Comparison of ENCODE assay signal across 7 mouse cellular contexts in the genomic region with DNA sequence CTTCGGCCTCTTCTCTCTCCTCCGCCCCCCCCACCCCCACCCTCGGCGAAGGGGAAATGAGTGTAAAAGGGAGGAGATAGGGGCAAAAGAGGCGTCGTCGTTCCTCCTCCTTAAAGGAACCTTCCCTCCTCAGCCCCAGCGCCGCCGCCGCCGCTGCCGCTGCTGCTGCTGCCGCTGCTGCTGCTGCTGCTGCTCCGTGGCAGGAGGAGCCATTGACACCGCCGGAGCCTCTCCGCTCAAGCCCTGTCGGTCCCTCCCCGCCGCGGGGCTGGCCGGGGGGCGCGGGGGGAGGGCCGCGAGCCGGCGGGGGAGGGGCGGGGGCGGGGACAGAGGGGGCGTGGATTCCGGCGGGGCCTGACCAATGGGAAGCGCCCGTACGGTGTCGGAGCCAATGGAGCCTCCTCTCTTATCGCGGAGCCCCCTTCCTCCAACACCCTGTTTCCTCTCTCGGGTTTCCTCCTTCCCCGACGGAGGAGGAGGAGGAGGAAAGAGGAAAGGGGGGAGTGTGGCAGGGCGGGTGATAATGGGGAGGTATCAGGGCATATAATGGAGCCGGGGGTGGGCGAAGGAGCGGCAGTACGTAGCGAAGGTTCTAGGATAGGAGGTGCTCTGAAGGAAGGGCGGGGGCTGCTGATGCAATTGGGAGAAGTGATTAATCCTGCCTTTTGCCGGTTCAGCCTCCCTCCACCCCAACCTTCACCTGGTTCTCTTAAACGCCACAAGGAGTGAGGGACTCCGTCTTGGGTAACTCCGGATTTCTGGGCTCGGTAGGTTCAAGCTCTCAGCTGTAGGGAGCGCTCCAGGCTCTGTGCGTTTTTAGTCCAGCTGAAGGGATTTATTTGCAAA. TPM values are rescaled to one million over a fixed set of nuclear protein-coding genes. Genes with fewer than 3 reads are reported as not detected.
DNase-seq lines count a peak whose midpoint lies in the region; ATAC-seq lines count a peak whose summit lies in the region.

No protein-coding gene starts in this region.

- DNase-seq in adrenal gland, postnatal 25 days = peak; percentile 91
- peak; percentile 100 for DNase-seq in heart, adult 11 months
- peak; percentile 90 for DNase-seq in kidney, adult 18-20 months
- DNase-seq in limb, embryonic 11.5 days (ENCODE audit: low spot score) = peak; percentile 93
- peak; percentile 95 for DNase-seq in midbrain, embryonic 14.5 days
- peak; percentile 77 to 86 for DNase-seq in spleen, adult 18-20 months

- H3K36me3 ChIP-seq in embryonic facial prominence, embryonic 12.5 days = no peaks in the 10 kb centered on the region
- H3K36me3 ChIP-seq in limb, embryonic 11.5 days (ENCODE audit: control insufficient read depth, insufficient read depth, low read length) = no peaks in the 10 kb centered on the region
- no peaks in the 10 kb centered on the region for H3K36me3 ChIP-seq in midbrain, embryonic 14.5 days (ENCODE audit: control insufficient read depth, insufficient read depth, low read length)

- peak; percentile 98 for ATAC-seq in embryonic facial prominence, embryonic 12.5 days (ENCODE audit: insufficient number of reproducible peaks, insufficient read depth, low FRiP score, low TSS enrichment)
- peak; percentile 97 for ATAC-seq in limb, embryonic 11.5 days (ENCODE audit: insufficient number of reproducible peaks, low FRiP score, low TSS enrichment, low read depth)
- peak; percentile 97 for ATAC-seq in midbrain, embryonic 14.5 days (ENCODE audit: low FRiP score, low TSS enrichment)

- H3K9ac ChIP-seq in embryonic facial prominence, embryonic 12.5 days = peak overlapping the region; percentile 100
- peak overlapping the region; percentile 100 for H3K9ac ChIP-seq in limb, embryonic 11.5 days (ENCODE audit: low read length)
- peak overlapping the region; percentile 100 for H3K9ac ChIP-seq in midbrain, embryonic 14.5 days (replicated peaks; ENCODE audit: low read length)

- no peaks in the 10 kb centered on the region for H3K9me3 ChIP-seq in embryonic facial prominence, embryonic 12.5 days
- no peaks in the 10 kb centered on the region for H3K9me3 ChIP-seq in limb, embryonic 11.5 days (ENCODE audit: control insufficient read depth, low read length)
- no peaks in the 10 kb centered on the region for H3K9me3 ChIP-seq in midbrain, embryonic 14.5 days (ENCODE audit: control insufficient read depth, low read length)

- peak overlapping the region; percentile 98 for H3K4me3 ChIP-seq in embryonic facial prominence, embryonic 12.5 days
- H3K4me3 ChIP-seq in limb, embryonic 11.5 days (ENCODE audit: low read depth, low read length) = peak overlapping the region; percentile 96
- H3K4me3 ChIP-seq in midbrain, embryonic 14.5 days (replicated peaks; ENCODE audit: low read depth, low read length) = peak overlapping the region; percentile 99

- peaks cover 8% of the 10 kb centered on the region for H3K4me1 ChIP-seq in embryonic facial prominence, embryonic 12.5 days
- peaks cover 7% of the 10 kb centered on the region; the same call in 1 of the 2 replicates for H3K4me1 ChIP-seq in limb, embryonic 11.5 days (ENCODE audit: control insufficient read depth, insufficient read depth, low read length)
- peaks cover 14% of the 10 kb centered on the region for H3K4me1 ChIP-seq in midbrain, embryonic 14.5 days (ENCODE audit: control insufficient read depth, insufficient read depth, low read length)

- H3K4me2 ChIP-seq in embryonic facial prominence, embryonic 12.5 days (replicated peaks) = peak overlapping the region; percentile 54
- peak overlapping the region; percentile 33; the same call in 1 of the 2 replicates for H3K4me2 ChIP-seq in limb, embryonic 11.5 days (ENCODE audit: low read depth, severe bottlenecking)
- peak overlapping the region; percentile 62 for H3K4me2 ChIP-seq in midbrain, embryonic 14.5 days (ENCODE audit: low read length)

- H3K27me3 ChIP-seq in embryonic facial prominence, embryonic 12.5 days = no peaks in the 10 kb centered on the region
- no peaks in the 10 kb centered on the region for H3K27me3 ChIP-seq in limb, embryonic 11.5 days (ENCODE audit: control insufficient read depth, insufficient read depth, low read length)
- no peaks in the 10 kb centered on the region for H3K27me3 ChIP-seq in midbrain, embryonic 14.5 days (ENCODE audit: control insufficient read depth, insufficient read depth, low read length)

- 2% methylated on average over 39 of the region's 57 CpGs for WGBS in embryonic facial prominence, embryonic 12.5 days
- WGBS in limb, embryonic 11.5 days = under 1% methylated on average over 46 of the region's 57 CpGs
- under 1% methylated on average over 47 of the region's 57 CpGs for WGBS in midbrain, embryonic 14.5 days

- H3K27ac ChIP-seq in embryonic facial prominence, embryonic 12.5 days = peak overlapping the region; percentile 100
- H3K27ac ChIP-seq in limb, embryonic 11.5 days (replicated peaks; ENCODE audit: low read depth, low read length) = peak overlapping the region; percentile 100
- H3K27ac ChIP-seq in midbrain, embryonic 14.5 days (replicated peaks; ENCODE audit: low read depth, low read length) = peak overlapping the region; percentile 100

RNA-seq across cellular contexts. Expression of gene Fbxo11, which starts 0.9 kb away (rescaled TPM):
- 58.9 and 65.5 TPM in 2 replicates for total RNA-seq in adrenal gland, postnatal 25 days (2021)
- polyA plus RNA-seq in embryonic facial prominence, embryonic 12.5 days (2016; fragmentation: Nextera tagmentation; extraction: Ambion mirVana) = 25.0 and 27.6 TPM in 2 replicates
- polyA plus RNA-seq in limb, embryonic 11.5 days (2014; fragmentation: Nextera tagmentation; extraction: Ambion mirVana) = 32.2 and 33.6 TPM in 2 replicates
- polyA plus RNA-seq in midbrain, embryonic 14.5 days (2014; fragmentation: Nextera tagmentation; extraction: Ambion mirVana) = 51.3 and 53.9 TPM in 2 replicates

Comparison
In these comparisons a context has a peak if more than half of its experiments do, and no peak if none do; other contexts are left out.
1. Peak in every context shown above with its lines: DNase-seq, ATAC-seq, H3K4me3 ChIP-seq and H3K27ac ChIP-seq.